Mouse (Mus musculus): ENCODE measurements around the gene Dip2b.

Gene Dip2b

DNA sequence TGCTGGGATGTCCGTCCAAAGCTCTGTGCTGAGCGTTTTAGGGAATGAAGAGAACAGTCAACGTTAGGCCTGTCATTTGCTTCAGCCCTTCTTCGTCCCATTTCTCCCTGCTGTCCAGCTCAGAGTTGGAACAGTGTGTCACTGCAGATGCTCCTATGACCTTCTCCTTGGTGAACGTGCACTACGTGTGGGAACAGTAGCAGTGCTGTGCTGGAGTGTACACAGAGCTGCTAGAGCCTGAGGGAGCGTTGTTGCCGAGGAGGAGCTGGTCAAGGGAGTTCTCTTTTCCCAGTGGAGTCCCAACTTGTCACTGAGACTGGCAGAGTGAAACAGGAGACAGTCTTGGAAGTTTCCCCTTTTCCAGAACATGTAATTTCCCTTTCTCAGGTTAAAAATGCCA lies 43.6 kb downstream of the Dip2b start:
- in situ Hi-C loops (cut with MboI; ENCODE audit: low sequenced_read_pairs) = no loop called here

- in situ Hi-C loops (cut with MboI; ENCODE audit: low sequenced_read_pairs) = no loop called here
Observed at GRCm38 (mm10) chr15:100082733-100083132, 44.3 kb downstream of the Dip2b start.

- in situ Hi-C loops (cut with MboI; ENCODE audit: low sequenced_read_pairs) = no loop called here
Observed at GRCm38 (mm10) chr15:100083882-100084281, 45.4 kb downstream of the Dip2b start.

- in situ Hi-C loops (cut with MboI; ENCODE audit: low sequenced_read_pairs) = no loop called here
Observed at GRCm38 (mm10) chr15:100084882-100085281, 46.4 kb downstream of the Dip2b start.

DNA sequence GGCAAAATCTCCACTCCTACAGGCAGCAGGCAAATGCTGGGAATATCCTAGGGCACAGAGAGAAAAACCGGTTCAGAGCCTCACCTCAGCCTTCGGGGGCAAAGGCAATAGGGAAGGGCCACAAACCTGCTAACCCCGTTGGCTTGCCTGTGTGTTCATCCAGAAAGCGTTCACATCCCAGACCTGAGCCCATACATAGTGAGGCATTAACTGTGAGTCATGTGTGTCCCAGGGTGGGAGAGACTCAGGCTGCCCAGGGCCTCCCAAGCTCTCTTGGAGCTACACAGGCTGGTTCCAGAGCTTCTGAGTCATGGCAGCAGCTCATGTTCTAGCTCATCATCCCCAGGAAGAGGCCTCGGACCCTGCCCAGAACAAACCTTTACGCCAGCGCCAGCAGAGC lies 49.6 kb downstream of the Dip2b start:
- in situ Hi-C loops (cut with MboI; ENCODE audit: low sequenced_read_pairs) = no loop called here

GRCm38 (mm10) chr15:100089645-100090053 lies 51.2 kb downstream of the Dip2b start:
- in situ Hi-C loops (cut with MboI; ENCODE audit: low sequenced_read_pairs) = no loop called here

DNA sequence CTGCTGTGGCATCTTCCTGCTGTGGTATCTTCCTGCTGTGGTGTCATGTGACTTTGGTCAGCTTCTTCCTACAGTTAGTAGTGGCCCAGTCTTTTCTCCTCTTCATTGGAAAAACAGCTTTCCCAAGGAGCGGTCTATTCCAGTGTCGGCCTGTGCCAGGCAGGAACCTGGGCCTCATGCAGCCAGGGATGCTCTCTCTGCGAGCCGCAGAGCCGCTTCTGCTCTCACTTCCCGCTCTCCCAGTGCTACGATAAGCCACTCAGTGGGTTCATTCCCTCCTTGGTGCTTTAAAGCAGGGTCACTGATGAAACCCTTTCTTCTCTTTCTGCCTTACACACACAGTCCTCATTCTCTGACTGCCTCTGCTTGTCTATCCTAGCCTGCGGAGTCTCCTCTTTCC lies 53.4 kb downstream of the Dip2b start:
- in situ Hi-C loops (cut with MboI; ENCODE audit: low sequenced_read_pairs) = no loop called here

DNA sequence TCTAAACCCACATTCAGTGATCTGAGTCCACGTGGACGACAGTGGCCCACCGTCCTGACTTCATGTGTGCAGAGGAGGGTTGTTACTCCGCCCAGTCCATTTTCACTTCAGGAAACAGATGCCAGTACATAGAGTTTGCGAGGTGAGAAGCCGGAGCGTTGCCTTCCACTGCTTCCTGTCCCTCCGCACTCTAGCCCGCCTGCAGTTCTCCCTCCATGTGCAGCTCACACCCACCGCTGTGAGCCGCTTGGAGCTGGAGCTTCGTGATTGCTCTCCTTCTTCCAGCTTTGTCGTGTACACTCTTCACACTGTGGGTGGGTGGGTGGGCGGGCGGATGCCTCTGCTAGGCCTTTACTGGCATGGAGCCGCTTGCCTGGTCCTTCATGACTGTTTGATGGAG lies 53.8 kb downstream of the Dip2b start:
- in situ Hi-C loops (cut with MboI; ENCODE audit: low sequenced_read_pairs) = no loop called here

- in situ Hi-C loops (cut with MboI; ENCODE audit: low sequenced_read_pairs) = no loop called here
Observed at GRCm38 (mm10) chr15:100096587-100097428, 58.3 kb downstream of the Dip2b start.

GRCm38 (mm10) chr15:100100336-100100735 lies 61.9 kb downstream of the Dip2b start:
- in situ Hi-C loops (cut with MboI; ENCODE audit: low sequenced_read_pairs) = no loop called here

GRCm38 (mm10) chr15:100101206-100101605 lies 62.7 kb downstream of the Dip2b start:
- in situ Hi-C loops (cut with MboI; ENCODE audit: low sequenced_read_pairs) = no loop called here

- in situ Hi-C loops (cut with MboI; ENCODE audit: low sequenced_read_pairs) = no loop called here
Observed at GRCm38 (mm10) chr15:100104126-100104525, 65.7 kb downstream of the Dip2b start.

DNA sequence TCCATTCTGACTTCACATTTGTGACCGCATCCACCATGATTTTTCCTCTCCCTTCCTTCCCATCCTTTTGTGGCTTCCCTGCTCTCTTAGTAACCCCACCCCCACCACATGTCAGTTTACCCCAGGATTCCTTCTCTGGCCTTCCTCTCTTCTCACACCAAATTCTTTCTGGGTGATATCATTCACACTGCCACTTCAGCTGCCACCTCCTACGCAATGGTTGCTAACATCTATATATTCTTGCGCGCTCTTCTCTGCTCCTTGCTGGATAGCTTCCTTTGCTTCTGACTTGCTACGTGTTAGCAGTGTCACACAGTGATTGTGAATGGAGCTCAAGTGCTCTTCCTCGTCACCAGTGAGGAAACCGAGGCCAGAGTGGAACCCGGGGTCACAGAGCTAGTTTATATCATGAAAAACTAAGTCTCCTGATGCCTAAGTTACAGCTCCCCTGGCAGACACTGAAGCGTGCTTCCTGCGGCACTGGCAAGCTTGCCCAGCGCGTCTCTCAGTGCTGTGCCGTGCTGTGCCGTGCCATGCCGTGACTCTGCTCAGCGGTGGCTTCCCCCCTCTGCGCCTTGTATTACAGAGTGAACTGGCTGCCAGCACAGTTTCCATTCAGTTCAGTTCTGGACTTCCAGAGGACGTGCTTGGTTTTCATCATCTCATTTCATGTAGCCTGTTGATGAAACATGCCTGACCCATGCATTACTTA lies 69.8 kb downstream of the Dip2b start:
- in situ Hi-C loops (cut with MboI; ENCODE audit: low sequenced_read_pairs) = no loop called here

GRCm38 (mm10) chr15:100109916-100110315 lies 71.5 kb downstream of the Dip2b start:
- in situ Hi-C loops (cut with MboI; ENCODE audit: low sequenced_read_pairs) = no loop called here

GRCm38 (mm10) chr15:100111891-100112290 lies 73.4 kb downstream of the Dip2b start:
- in situ Hi-C loops (cut with MboI; ENCODE audit: low sequenced_read_pairs) = no loop called here

GRCm38 (mm10) chr15:100112309-100112966 lies 74.0 kb downstream of the Dip2b start:
- in situ Hi-C loops (cut with MboI; ENCODE audit: low sequenced_read_pairs) = no loop called here

- in situ Hi-C loops (cut with MboI; ENCODE audit: low sequenced_read_pairs) = no loop called here
Observed at GRCm38 (mm10) chr15:100113343-100114275, 75.1 kb downstream of the Dip2b start.

- in situ Hi-C loops (cut with MboI; ENCODE audit: low sequenced_read_pairs) = no loop called here
Observed at GRCm38 (mm10) chr15:100115416-100115815, 77.0 kb downstream of the Dip2b start.

GRCm38 (mm10) chr15:100116325-100116724 lies 77.9 kb downstream of the Dip2b start:
- in situ Hi-C loops (cut with MboI; ENCODE audit: low sequenced_read_pairs) = no loop called here

DNA sequence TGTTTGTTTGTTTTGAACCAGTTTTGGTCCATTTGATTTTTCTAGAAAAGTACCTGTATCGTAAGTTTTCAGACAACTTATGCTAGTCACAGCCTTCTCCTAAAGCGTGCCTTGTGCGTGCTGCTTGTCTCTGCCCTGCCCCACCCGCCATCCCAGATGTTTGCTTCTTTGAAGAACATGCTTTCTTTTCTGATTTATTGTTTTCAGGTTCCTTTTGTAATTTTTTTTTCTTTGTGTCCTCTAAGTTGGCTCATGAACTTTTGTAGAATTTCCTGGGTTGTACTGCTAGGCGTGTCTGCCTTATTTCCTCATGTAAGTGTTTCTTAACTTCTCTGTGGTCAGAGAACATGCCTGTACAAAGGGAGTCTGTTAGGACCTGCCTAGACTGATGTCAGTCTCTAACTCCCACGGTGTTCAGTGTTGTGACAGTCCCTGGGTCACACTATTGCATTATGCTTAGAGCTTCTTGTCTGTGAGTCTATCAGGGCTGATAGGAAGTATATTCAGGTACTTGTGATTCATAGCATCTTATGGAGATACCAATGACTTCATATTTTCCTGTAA lies 80.8 kb downstream of the Dip2b start:
- in situ Hi-C loops (cut with MboI; ENCODE audit: low sequenced_read_pairs) = no loop called here
